Mouse (Mus musculus) gastrocnemius, postnatal 25 days (tissue): ENCODE results near the gene Itsn1. TPM values are rescaled to one million over a fixed set of nuclear protein-coding genes. Genes with fewer than 3 reads are reported as not detected.

ENCODE experiments used
- DNase-seq: peaks from one replicate; pipeline ENCODE4 v3.0.0; 2022
- total RNA-seq, 2 experiments: library from RNA; stranded (reverse); gene quantifications; 1 replicate in 1 of 2; 2 replicates in 1 of 2; pipeline ENCODE4 v1.2.3; 2021

The Itsn1 gene
- total RNA-seq, 2 experiments from 2014 or later = 55.3 to 60.5 TPM

GRCm38 (mm10) chr16:91813543-91813942 is 84.5 kb downstream of the Itsn1 start:
- DNase-seq = no peak

- DNase-seq = no peak
Measured at GRCm38 (mm10) chr16:91815067-91815466, 86.0 kb downstream of the Itsn1 start.

- no peak for DNase-seq
Measured at GRCm38 (mm10) chr16:91820299-91820698, 91.2 kb downstream of the Itsn1 start.

GRCm38 (mm10) chr16:91822325-91822724 is 93.2 kb downstream of the Itsn1 start:
- DNase-seq = no peak

GRCm38 (mm10) chr16:91822759-91823158 is 93.7 kb downstream of the Itsn1 start:
- no peak for DNase-seq

GRCm38 (mm10) chr16:91825774-91826325 is 96.8 kb downstream of the Itsn1 start:
- no peak for DNase-seq

- DNase-seq = no peak
Measured at GRCm38 (mm10) chr16:91826893-91827292, 97.8 kb downstream of the Itsn1 start.

- no peak for DNase-seq
Measured at GRCm38 (mm10) chr16:91827456-91827855, 98.4 kb downstream of the Itsn1 start.

- DNase-seq = no peak
Measured at GRCm38 (mm10) chr16:91828160-91828559, 99.1 kb downstream of the Itsn1 start.

- DNase-seq = no peak
Measured at GRCm38 (mm10) chr16:91828603-91829002, 99.5 kb downstream of the Itsn1 start.

GRCm38 (mm10) chr16:91829121-91829520 is 100.0 kb downstream of the Itsn1 start:
- no peak for DNase-seq

GRCm38 (mm10) chr16:91830260-91830659 is 101.2 kb downstream of the Itsn1 start:
- no peak for DNase-seq

- DNase-seq = no peak
Measured at GRCm38 (mm10) chr16:91833121-91833520, 104.0 kb downstream of the Itsn1 start.

- DNase-seq = no peak
Measured at GRCm38 (mm10) chr16:91833558-91833957, 104.5 kb downstream of the Itsn1 start.

- DNase-seq = no peak
Measured at GRCm38 (mm10) chr16:91833981-91834380, 104.9 kb downstream of the Itsn1 start.

- DNase-seq = no peak
Measured at GRCm38 (mm10) chr16:91835790-91836189, 106.7 kb downstream of the Itsn1 start.

- no peak for DNase-seq
Measured at GRCm38 (mm10) chr16:91836592-91837557, 107.8 kb downstream of the Itsn1 start.

- DNase-seq = no peak
Measured at GRCm38 (mm10) chr16:91837558-91838041, 108.5 kb downstream of the Itsn1 start.

- DNase-seq = no peak
Measured at GRCm38 (mm10) chr16:91838771-91839170, 109.7 kb downstream of the Itsn1 start.

- peak; percentile 44 for DNase-seq
Measured at GRCm38 (mm10) chr16:91839462-91839861, 110.4 kb downstream of the Itsn1 start.

- DNase-seq = peak; percentile 75
Measured at GRCm38 (mm10) chr16:91841026-91841630, 112.0 kb downstream of the Itsn1 start.

GRCm38 (mm10) chr16:91846089-91846741 is 117.1 kb downstream of the Itsn1 start:
- DNase-seq = no peak
